Mouse (Mus musculus) cerebral cortex, adult 2 months (tissue): Measurements from ENCODE around the gene Styk1.

Experiments used
- WGBS: fragments of 180-500 bp; shearing (Covaris S2); methylation state at CpG from one replicate; pipeline ENCODE4 v1.1.7; 2018; 5-methylcytosine and 5-hydroxymethylcytosine counted together

Gene Styk1

DNA sequence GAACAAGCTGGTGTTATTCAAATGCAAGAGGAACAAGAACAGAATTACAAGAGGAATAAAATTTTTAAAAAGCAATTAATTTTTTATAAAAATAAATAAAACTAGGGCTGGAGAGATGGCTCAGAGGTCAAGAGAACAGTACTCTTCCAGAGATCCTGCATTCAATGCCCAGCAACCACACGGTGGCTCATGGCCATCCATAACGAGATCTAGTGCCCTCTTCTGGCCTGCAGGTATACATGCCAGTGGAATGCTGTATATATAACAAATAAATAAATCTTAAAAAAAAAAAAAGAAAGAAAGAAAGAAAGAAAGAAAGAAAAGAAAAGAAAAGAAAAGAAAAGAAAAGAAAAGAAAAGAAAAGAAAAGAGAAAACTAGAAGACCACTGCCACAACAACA lies 63.0 kb downstream of the Styk1 start:
- 3% methylated on average over 2 of the region's 2 CpGs for WGBS

DNA sequence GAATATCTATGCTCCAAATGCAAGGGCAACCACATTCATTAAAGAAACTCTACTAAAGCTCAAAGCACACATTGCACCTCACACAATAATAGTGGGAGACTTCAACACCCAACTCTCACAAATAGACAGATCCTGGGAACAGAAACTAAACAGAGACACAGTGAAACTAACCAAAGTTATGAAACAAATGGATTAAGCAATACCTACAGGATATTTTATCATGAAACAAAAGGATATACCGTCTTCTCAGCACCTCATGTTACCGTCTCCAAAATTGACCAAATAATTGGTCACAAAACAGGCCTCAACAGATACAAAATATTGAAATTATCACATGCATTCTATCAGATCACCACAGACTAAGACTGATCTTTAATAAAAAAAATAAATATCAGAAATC lies 75.2 kb downstream of the Styk1 start:
- WGBS: over 99% methylated on average over 2 of the region's 2 CpGs

DNA sequence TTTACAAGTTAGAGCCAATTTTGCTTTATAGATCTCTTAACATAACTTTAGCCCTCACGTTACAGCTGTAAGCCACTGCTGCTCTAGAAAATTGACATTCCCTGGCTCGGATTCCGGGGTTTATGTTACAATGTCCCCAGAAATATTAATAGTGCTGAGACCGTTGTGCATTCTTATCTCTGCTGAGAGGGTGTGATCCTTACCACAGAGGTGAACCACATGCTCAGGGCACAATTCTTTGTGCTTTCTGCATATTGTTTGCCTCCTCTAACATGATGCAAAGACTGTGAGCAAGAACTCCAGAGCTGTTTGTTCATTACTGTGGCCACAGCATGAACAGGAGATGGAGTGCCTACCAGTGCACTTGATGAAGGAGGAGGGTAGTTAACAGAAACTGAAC lies 76.7 kb downstream of the Styk1 start:
- 97% methylated on average over 4 of the region's 4 CpGs for WGBS

DNA sequence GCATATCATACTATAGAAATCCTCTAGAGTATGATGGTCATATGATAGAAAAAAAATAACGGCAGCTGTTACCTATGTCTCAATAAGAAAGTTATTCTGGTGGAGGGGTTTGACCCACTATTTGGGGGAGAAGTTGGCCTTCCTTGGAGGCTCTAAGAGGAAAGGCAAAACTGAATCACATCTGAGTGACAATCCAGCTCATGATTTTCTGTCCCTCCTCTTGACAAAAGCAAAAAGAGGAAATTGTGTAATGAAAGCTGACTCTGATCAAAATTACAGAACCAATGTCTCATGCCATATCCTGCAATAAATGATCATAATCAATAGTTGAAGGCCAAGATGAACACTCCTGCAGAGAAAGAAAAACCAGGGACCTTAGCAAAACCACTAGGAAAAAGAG lies 81.1 kb downstream of the Styk1 start:
- WGBS: 97% methylated on average over 1 of the region's 1 CpGs

DNA sequence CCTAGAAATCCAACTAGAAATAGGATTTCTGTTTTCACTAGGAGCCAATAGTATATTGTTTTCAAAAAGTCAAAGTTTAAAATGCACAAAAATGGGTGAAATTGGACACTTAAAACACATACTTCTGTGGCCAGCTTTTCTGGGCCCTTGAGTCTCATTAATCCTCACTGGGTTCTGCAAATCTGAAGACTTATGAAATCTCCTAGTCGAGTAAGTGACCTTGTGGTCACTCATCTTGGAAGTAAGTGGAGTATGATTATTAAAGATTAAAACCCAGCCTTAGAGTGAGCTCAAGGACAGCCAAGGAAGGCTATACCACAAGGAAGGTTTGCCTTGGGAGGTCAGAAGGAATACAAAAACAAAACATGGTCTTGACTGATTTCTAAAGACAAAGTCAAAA lies 83.1 kb downstream of the Styk1 start:
- 58% methylated on average over 1 of the region's 1 CpGs for whole genome bisulfite sequencing

DNA sequence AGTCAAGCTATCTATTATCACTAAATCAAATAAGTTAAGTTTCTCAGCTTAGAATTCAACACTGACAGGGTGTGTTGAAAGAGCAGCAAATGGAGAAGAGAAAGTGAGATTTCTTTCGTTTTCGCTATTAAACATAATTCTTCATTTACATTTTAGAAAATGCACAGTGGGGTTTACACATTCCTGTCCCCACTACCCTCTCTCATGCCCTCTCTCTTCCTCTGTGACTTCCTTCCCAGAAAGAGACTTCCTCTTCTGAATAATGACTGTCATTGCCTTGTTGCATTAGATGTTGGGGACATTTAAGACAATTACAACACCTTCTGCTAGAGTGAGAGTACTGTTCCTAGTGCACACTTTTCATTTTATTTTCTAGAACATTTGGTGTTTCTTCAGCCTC lies 83.8 kb downstream of the Styk1 start:
- WGBS: 89% methylated on average over 2 of the region's 2 CpGs

DNA sequence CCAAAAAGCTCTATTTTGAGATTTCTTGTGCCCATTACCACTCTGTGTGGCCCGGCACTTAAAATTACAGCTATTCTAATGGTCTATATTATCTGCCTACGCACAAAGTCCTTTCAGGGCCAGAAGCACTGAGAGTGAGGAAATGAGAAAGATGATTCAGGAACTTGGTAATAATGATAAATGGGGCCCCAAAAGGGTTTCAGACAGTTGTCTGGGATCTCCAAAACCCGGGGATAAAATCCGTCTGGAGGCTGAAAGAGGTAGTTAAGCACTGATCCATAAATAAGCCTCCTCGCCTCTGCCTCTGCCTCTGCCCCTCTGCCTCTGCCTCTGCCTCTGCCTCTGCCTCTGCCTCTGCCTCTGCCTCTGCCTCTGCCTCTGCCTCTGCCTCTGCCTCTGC lies 89.2 kb downstream of the Styk1 start:
- 83% methylated on average over 5 of the region's 5 CpGs for WGBS

DNA sequence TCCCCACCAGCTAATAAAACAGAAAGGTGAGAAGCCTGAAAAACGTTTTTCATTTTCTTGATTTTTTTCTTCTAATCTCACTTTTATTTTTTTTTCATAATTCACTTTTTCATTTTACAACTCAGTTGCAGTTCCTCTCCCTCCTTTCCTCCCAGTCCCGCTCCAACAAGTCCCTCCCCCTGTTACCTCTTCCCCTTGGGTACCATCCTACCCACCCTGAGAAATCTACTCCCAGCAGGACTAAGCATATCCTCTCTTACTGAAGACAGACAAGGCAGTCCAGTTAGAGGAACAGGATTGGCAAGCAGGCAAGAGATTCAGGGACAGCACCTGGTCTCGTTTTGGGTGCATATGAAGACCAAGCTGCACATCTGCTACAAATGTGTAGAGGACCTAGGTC lies 90.6 kb downstream of the Styk1 start:
- WGBS: 62% methylated on average over 3 of the region's 3 CpGs

DNA sequence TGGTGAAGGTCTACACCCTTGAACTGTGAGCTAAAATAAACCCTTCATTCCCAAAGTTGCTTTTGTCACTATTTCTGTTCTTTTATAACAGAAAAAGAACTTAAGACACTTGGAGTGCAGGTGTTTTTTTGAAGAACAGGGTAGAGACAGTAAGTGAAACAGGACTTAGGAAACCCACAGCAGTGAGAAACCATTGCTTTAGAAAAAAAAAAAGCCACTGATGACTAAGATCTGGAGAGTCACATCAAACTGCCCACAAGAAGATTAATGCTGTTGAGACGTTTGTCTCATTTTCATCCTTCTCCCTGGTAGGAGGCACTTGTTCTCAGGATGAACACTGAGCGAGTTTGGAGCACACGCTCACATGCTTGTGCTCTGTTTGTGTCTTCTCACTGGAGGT lies 91.4 kb downstream of the Styk1 start:
- WGBS: 79% methylated on average over 3 of the region's 3 CpGs
